ENCODE assay signal across 24 mouse cellular contexts in genomic region chr3:152894935-152895334, GRCm38 (mm10).
DNase-seq lines count a peak whose midpoint lies in the region; ATAC-seq and TF ChIP-seq lines count a peak whose summit lies in the region.
"Had no signal": no experiment of that assay in that cellular context is flagged by ENCODE, and none has a peak within 500 bp of the region (broad histone marks: within the 10 kb centered on the region; RNA-seq: fewer than 3 reads in every experiment).

No protein-coding gene starts in this region.

- TF ChIP-seq CTCF in bone marrow macrophage, adult 2 months (IDR thresholded peaks at IDR 0.05; ENCODE audit: low read depth, low read length) = no peak

- 75% methylated on average over 4 of the region's 4 CpGs for WGBS in midbrain, embryonic 11.5 days
- 70% methylated on average over 4 of the region's 4 CpGs for WGBS in midbrain, embryonic 10.5 days
- WGBS in macrophage (ENCODE audit: missing documents) = 6% methylated on average over 4 of the region's 4 CpGs
- 60% methylated on average over 4 of the region's 4 CpGs for WGBS in forebrain, embryonic 16.5 days

- no peaks in the 10 kb centered on the region for H3K27me3 ChIP-seq in midbrain, embryonic 11.5 days (ENCODE audit: control insufficient read depth, insufficient read depth, low read length)
- H3K27me3 ChIP-seq in midbrain, embryonic 10.5 days (ENCODE audit: low read depth, poor library complexity, severe bottlenecking) = no peaks in the 10 kb centered on the region
- no peaks in the 10 kb centered on the region for H3K27me3 ChIP-seq in splenic B cell, adult 2 months (ENCODE audit: control insufficient read depth, insufficient read depth, low read length, poor library complexity, severe bottlenecking)
- H3K27me3 ChIP-seq in forebrain, embryonic 16.5 days (replicated peaks; ENCODE audit: control insufficient read depth, insufficient read depth, low read length) = no peaks in the 10 kb centered on the region
- H3K27me3 ChIP-seq: embryonic facial prominence, embryonic 15.5 days; forebrain, embryonic 15.5 days; heart, embryonic 13.5 days; hindbrain, embryonic 13.5 days; Patski had no signal

- no peak overlapping the region for H3K9ac ChIP-seq in midbrain, embryonic 11.5 days (ENCODE audit: low read length)
- no peak overlapping the region for H3K9ac ChIP-seq in forebrain, embryonic 16.5 days (replicated peaks; ENCODE audit: low read depth, low read length)
- H3K9ac ChIP-seq: embryonic facial prominence, embryonic 15.5 days; forebrain, embryonic 15.5 days; heart, embryonic 13.5 days; hindbrain, embryonic 13.5 days had no signal

- H3K4me1 ChIP-seq in midbrain, embryonic 11.5 days (ENCODE audit: control insufficient read depth, insufficient read depth, low read length) = no peaks in the 10 kb centered on the region
- no peaks in the 10 kb centered on the region for H3K4me1 ChIP-seq in midbrain, embryonic 10.5 days
- peaks cover 8% of the 10 kb centered on the region for H3K4me1 ChIP-seq in bone marrow macrophage, adult 2 months (ENCODE audit: control insufficient read depth, insufficient read depth, low read length)
- H3K4me1 ChIP-seq in forebrain, embryonic 16.5 days (replicated peaks; ENCODE audit: control insufficient read depth, insufficient read depth, low read length) = no peaks in the 10 kb centered on the region
- H3K4me1 ChIP-seq: embryonic facial prominence, embryonic 15.5 days; forebrain, embryonic 10.5 days; forebrain, embryonic 15.5 days; heart, embryonic 13.5 days; hindbrain, embryonic 13.5 days had no signal

- no peak for TF ChIP-seq POLR2A in bone marrow macrophage, adult 2 months (IDR thresholded peaks at IDR 0.05; ENCODE audit: borderline replicate concordance, low read depth, low read length)

- no peak overlapping the region for H3K27ac ChIP-seq in midbrain, embryonic 11.5 days (ENCODE audit: low read depth, low read length)
- H3K27ac ChIP-seq in midbrain, embryonic 10.5 days (replicated peaks) = no peak overlapping the region
- H3K27ac ChIP-seq in bone marrow macrophage, adult 2 months (ENCODE audit: insufficient read depth, low read depth, low read length) = peak overlapping the region; percentile 21; the same call in 1 of the 2 replicates
- peak overlapping the region; percentile 35; the same call in 1 of the 2 replicates for H3K27ac ChIP-seq in macrophage
- H3K27ac ChIP-seq in forebrain, embryonic 16.5 days (ENCODE audit: low read length) = no peak overlapping the region
- H3K27ac ChIP-seq: embryonic facial prominence, embryonic 15.5 days; forebrain, embryonic 10.5 days; forebrain, embryonic 15.5 days; heart, embryonic 13.5 days; hindbrain, embryonic 13.5 days; hindbrain, postnatal 0 days had no signal

- no peaks in the 10 kb centered on the region for H3K36me3 ChIP-seq in midbrain, embryonic 11.5 days (ENCODE audit: control insufficient read depth, insufficient read depth, low read length)
- H3K36me3 ChIP-seq in midbrain, embryonic 10.5 days = no peaks in the 10 kb centered on the region
- H3K36me3 ChIP-seq in macrophage (ENCODE audit: inconsistent target) = no peaks in the 10 kb centered on the region
- H3K36me3 ChIP-seq in splenic B cell, adult 2 months (ENCODE audit: control insufficient read depth, insufficient read depth, low read length, poor library complexity, severe bottlenecking) = no peaks in the 10 kb centered on the region
- no peaks in the 10 kb centered on the region for H3K36me3 ChIP-seq in forebrain, embryonic 16.5 days (ENCODE audit: control insufficient read depth, insufficient read depth)
- H3K36me3 ChIP-seq: embryonic facial prominence, embryonic 15.5 days; forebrain, embryonic 10.5 days; forebrain, embryonic 15.5 days; G1E; heart, embryonic 13.5 days; hindbrain, embryonic 13.5 days had no signal

- H3K4me3 ChIP-seq in midbrain, embryonic 11.5 days (ENCODE audit: low read depth, low read length) = no peak overlapping the region
- H3K4me3 ChIP-seq in midbrain, embryonic 10.5 days = no peak overlapping the region
- H3K4me3 ChIP-seq in bone marrow macrophage, adult 2 months (ENCODE audit: insufficient read depth, low read length) = no peak overlapping the region
- no peak overlapping the region for H3K4me3 ChIP-seq in macrophage (ENCODE audit: inconsistent target)
- no peak overlapping the region for H3K4me3 ChIP-seq in forebrain, embryonic 16.5 days (replicated peaks; ENCODE audit: low read length)
- H3K4me3 ChIP-seq: embryonic facial prominence, embryonic 15.5 days; erythroblast, embryonic 14.5 days; forebrain, embryonic 10.5 days; forebrain, embryonic 15.5 days; heart, embryonic 13.5 days; hindbrain, embryonic 13.5 days had no signal

- H3K79me2 ChIP-seq in macrophage (ENCODE audit: inconsistent target) = no peaks in the 10 kb centered on the region

- ATAC-seq in midbrain, embryonic 11.5 days (ENCODE audit: low FRiP score) = no peak
- no peak for ATAC-seq in forebrain, embryonic 16.5 days
- ATAC-seq: forebrain, embryonic 15.5 days; hindbrain, postnatal 0 days; Patski had no signal

- H3K9me3 ChIP-seq in midbrain, embryonic 11.5 days (ENCODE audit: control insufficient read depth, low read length) = no peaks in the 10 kb centered on the region
- no peaks in the 10 kb centered on the region for H3K9me3 ChIP-seq in midbrain, embryonic 10.5 days (replicated peaks)
- no peaks in the 10 kb centered on the region for H3K9me3 ChIP-seq in forebrain, embryonic 16.5 days (ENCODE audit: control insufficient read depth, low read length)
- H3K9me3 ChIP-seq: embryonic facial prominence, embryonic 15.5 days; forebrain, embryonic 10.5 days; forebrain, embryonic 15.5 days; G1E; heart, embryonic 13.5 days; hindbrain, embryonic 13.5 days had no signal

- no peak overlapping the region for H3K4me2 ChIP-seq in midbrain, embryonic 11.5 days
- H3K4me2 ChIP-seq in forebrain, embryonic 16.5 days (ENCODE audit: low read length) = no peak overlapping the region
- H3K4me2 ChIP-seq: embryonic facial prominence, embryonic 15.5 days; forebrain, embryonic 15.5 days; heart, embryonic 13.5 days; hindbrain, embryonic 13.5 days had no signal

- DNase-seq in midbrain, embryonic 11.5 days (ENCODE audit: low spot score, missing footprints) = peak; percentile 62
- DNase-seq in midbrain, embryonic 10.5 days (ENCODE audit: low spot score) = no peak
- peak; percentile 48 for DNase-seq in splenic B cell, adult 2 months (ENCODE audit: low read depth, low spot score)
- no peak for DNase-seq in urinary bladder, postnatal 36 days (ENCODE audit: low spot score in 2 of 2)
- DNase-seq in layer of hippocampus, adult 18-20 months (ENCODE audit: low spot score in 2 of 2) = no peak
- DNase-seq: adrenal gland, adult 2 months; adrenal gland, postnatal 25 days; cerebellum, adult 2 months; cerebellum, postnatal 10 days; embryo, embryonic 11 days; gastrocnemius, postnatal 14 days; heart, postnatal 36 days had no signal

Comparison
In these comparisons a context has a peak if more than half of its experiments do, and no peak if none do; other contexts are left out.
1. DNase-seq: peak in midbrain, embryonic 11.5 days (single experiment) and splenic B cell, adult 2 months (single experiment); none in midbrain, embryonic 10.5 days (single experiment), urinary bladder, postnatal 36 days (0 of 2) and layer of hippocampus, adult 18-20 months (0 of 2).
2. H3K27ac ChIP-seq: peak in bone marrow macrophage, adult 2 months (single experiment) and macrophage (single experiment); none in midbrain, embryonic 11.5 days (single experiment), midbrain, embryonic 10.5 days (single experiment) and forebrain, embryonic 16.5 days (single experiment).